Mouse (Mus musculus) layer of hippocampus, postnatal 14 days (tissue): ENCODE data around the gene Sipa1l1. TPM values are rescaled to one million over a fixed set of nuclear protein-coding genes. Genes with fewer than 3 reads are reported as not detected.
"Not testable (repeated sequence)": the region's sequence is repeated elsewhere in the genome, so short reads cannot be mapped to it uniquely, and the experiment has no call there.

Experiments used
- DNase-seq, 2 experiments: peaks; one replicate each; pipeline ENCODE4 v3.0.0; 2021 to 2022; ENCODE audit warnings: low spot score in 2 of 2, mixed read lengths in 1 of 2
- total RNA-seq, 2 experiments: library from RNA; stranded (reverse); gene quantifications; 2 replicates each; pipeline ENCODE4 v1.2.3; 2021

Sipa1l1 gene
- total RNA-seq, 2 experiments from 2014 or later: 159 to 165 TPM

DNA sequence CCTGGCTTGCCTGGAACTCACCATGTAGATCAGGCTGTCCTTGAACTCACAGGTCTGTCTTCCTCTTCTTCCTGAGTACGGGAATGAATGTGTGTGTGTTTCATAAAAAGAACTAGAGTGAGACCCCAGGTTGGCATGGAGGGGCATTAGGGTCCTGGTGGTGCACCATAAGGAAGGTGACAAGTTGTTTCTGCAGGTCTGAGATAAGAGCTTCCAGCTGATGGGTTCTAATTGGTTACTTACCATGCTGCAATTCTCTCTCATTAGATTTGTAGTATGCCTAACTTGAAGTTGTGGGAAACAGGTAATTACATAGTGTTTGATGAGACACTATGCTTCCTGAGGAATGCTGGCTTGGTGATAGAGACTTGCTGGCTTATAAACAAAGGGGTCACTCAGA is 4.5 kb downstream of the Sipa1l1 start:
- DNase-seq: no peak

DNA sequence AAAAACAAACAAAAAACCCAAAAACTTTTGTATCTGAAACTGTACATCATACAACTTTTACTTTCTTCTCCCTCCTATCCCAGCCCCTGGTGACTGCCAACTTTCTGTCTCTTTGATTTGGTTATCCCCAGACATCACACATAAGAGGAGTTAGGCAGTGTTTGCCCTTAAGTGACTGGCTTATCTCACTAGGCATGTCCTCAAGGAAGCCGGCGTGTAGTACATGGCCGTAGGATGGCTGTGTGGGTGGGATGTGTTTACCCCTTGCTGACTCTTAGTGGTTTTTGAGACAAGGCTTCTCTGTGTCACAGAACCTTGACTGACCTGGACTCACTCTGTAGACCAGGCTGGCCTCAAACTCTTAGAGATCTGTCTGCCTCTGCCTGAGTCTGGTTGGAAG is 6.6 kb downstream of the Sipa1l1 start:
- DNase-seq: no peak

DNA sequence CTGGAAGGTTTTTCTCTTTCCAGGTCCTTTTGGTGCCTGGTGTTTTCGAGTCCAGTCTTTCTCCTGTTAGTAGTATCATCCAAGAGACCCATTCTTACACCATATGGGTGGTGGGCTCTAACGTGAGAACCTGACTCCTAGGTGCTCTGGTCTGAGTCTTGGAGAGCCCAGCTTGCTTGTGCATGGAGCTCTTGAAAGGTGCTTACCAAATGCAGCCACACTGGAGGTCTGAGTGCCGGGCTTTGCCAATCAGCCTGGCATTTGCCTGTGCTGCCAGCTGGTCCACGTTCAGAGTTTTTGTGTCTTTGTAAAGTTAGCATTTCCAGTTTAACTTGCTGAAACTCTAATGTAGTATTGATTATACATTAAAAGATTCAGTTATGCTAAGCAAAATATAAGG is 9.5 kb downstream of the Sipa1l1 start:
- DNase-seq: no peak

DNA sequence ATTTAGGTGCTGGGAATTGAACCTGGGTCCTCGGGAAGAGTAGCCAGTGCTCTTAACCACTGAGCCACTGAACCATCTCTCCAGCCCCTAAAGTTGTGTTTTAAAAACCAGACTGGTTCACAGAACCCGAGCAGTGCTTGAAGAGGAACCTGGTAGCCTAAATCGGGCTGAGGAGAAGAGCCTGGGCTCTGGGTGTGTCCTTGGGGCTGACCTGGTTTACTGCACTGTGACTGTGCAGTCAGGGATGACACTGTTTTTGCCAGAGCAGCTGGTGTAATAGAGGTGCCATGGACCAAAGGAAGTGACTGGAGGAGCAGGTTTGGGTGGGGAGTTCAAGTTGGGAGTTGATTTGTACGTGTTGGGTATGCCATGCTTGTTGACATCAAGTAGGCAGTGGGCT is 10.5 kb downstream of the Sipa1l1 start:
- DNase-seq: no peak

DNA sequence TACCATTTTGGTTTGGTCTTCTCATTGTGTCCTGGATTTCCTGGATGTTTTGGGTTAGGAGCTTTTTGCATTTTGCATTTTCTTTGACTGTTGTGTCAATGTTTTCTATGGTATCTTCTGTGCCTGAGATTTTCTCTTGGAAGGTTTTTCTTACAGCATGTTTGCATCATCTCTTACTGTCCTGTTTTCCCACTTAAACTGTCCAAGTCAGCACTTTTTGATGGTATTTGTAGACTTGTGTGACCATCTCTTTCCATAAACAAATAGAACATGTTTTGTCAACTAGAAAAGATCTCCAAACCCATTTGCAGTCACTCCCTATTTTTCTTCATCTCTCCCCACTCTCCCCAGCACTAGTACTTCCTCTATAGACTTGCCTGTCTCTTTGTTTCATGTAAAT is 17.0 kb downstream of the Sipa1l1 start:
- DNase-seq: not testable (repeated sequence)

DNA sequence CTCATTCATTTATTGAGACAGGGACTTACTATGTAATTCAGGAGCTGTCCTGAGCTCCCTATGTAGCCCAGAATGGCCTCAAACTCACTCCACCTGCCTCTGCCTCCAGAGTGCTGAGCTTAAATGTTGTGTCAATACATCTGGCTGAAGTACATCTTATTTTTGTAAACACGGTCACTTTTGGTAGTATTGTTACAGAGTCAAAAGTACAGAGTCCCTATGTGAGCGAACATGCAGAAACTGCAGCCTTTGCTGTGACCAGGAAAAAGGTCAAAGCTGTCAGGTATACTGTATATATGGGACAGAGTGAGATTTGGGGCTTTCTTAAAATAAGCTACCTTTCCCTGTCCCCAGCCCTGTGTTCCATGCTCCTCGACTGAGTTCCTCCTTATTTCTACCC is 17.6 kb downstream of the Sipa1l1 start:
- no peak for DNase-seq

DNA sequence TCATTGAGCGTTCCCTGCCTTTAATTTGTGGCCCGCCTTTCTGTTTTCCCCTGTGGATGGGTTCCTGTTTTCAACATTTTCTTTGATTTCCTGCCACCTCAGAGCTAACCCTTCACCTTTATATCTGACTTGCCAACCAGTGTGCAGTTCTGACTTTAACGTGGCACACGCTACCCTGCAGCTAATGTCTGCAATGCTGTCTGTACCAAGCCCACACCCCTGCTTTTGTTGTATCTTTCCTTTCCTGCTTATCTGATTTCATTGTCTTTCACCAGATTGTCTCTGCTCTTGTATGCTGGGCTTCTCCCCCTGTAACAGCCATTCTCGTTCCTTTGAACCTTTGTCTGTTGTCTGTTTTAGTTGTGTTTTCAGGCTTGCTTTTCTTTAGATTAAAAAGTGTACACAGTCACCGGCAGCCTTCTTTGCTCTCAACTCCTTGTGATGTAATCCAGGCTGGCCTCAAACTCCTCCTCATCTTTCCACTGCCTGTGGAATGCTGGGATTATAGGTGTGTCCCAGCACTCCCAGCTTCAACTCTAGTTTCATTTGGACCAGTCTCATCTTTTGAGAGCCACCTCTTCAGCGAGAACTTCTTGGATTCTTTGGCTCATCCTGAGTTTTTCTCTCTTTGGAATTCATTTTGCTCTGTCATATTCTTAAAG is 18.2 kb downstream of the Sipa1l1 start:
- no peak for DNase-seq

DNA sequence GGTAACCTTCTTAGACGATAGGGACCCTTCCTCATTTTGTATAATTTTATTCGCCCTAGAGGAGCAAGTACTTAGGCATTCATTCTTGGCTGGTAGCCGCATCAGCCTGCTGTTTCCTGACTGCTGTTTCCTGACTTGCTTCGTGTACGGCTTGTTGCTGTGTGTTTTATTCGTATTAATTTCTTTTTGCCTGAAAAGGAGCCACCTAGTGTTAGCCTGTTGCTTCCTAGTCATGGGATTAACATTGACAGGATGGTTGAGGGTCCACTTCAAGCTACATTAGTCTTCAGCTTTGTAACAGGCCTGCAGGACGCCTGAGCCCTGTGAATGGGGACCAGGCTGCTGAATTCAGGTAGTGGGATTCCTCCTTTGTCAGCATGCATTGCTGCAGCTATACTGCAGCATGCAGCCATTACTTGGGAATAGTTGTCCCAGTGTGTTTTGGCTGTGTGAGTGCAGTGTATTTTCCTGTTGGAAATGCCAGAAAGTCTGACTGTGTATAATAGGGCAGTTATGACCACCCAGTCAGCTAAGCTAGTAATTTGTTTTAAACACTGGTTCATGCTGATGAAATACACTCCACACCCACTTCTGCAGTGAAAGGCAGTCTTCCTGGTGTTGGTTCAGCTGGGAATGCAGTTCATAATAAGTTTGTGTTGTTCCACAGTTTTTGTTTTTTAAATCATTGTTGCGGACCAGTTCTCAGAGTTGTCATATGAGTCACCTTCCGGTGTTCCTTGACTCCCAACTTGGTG is 19.4 kb downstream of the Sipa1l1 start:
- DNase-seq: no peak

DNA sequence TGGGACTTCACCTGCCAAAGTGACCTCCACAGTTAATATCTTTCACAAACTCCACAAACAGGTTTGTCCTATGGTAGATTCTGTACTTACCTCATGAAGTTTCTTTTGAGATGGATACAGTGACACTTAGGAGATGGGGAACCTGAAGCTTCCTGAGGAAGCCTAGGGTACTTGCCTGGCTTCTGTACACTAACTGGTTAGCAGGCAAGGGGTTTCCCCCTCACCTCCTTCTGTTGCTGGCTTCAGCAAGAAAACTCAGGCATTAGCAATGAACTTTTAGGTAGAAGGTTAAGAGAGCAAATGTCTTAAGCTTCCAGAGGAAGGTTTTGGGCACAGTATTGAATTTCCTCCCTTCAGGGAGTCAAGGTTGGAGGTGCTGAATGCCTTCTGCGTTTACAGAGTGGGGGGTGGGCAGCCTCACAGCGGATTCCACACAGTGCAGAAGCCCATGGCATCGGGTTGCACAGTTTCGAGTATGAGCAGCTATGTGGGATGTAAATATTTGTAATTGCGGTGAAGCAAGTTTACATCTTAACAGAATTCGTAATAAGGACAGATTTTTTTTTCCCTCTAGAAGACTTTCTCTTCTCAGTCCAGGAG is 20.1 kb downstream of the Sipa1l1 start:
- DNase-seq: no peak

DNA sequence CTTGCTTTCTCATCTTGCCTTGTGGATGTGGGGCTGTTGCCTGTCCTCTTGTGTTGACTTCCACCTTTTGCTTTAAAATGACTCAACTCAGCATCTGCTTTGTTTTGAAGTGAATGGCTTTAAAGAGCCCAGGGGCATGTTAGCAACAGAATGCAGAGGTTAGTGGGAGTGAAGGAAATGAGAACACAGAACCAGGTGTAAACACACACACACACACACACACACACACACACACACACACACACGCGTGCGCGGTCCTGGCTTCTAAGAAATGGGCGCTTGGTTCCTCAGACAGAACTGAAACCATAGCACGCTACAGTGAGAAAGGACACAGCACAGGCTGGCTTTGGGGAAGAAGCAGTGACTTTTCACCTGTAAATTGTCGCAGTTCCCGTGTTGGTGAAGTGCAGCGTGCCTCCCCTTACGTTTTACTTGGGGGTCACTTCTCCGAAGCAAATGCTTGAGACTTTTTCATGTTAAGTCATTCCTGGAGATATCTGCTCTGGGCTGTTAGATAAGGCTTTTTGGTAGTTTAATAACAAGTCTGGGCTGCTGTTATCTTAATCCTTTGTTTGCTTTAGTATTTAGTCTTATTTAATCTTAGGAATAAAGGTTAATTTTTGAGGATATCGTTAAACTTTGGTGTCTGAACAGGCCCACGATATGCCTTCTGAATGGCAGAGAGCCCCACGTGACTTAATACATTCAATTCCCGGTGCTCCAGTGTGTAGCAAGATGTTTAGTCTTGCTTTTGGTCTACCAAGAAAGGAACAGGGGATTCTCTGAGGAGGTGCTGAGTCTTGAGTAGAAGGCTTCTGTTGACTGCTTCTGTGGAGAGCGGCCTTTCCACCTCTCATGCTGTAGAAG is 20.8 kb downstream of the Sipa1l1 start:
- no peak for DNase-seq

DNA sequence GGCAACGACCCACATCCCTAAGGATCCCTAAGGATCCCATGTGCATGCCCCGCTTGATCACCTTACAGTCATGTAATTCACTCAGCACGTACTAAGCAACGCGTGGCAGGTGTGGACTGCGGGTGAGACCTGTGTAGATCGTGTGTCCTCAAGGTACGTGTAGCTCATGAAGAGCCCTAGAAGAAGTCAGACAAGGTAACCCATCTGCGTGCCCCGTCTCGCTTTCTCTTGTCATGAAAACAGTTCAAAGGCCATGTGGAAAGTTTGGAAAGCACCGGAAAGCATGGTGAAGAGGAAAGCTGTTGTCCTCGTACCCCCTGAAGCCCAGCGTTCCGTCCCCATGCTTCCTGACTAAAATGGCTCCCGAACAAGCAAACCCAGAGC is 21.5 kb downstream of the Sipa1l1 start:
- DNase-seq: no peak

DNA sequence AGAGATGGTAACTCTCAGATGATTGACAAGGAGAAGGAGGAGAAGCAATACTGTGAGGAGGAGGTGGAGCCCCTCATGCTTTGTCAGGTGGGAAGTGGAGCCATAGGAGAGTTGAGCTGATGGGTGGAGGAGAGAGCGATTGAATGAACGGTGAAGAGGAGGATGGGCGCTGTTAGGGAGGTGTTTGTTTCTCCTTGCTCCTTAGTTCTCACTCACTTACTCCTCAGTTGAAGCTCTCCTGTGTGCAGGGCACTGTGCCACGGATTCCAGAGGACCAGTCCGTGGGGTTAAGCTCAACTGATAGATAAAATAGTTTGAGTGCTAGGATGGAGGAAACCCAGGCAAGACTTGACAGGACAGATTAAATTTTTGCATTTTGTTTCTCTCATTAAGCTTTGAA is 22.6 kb downstream of the Sipa1l1 start:
- no peak for DNase-seq

DNA sequence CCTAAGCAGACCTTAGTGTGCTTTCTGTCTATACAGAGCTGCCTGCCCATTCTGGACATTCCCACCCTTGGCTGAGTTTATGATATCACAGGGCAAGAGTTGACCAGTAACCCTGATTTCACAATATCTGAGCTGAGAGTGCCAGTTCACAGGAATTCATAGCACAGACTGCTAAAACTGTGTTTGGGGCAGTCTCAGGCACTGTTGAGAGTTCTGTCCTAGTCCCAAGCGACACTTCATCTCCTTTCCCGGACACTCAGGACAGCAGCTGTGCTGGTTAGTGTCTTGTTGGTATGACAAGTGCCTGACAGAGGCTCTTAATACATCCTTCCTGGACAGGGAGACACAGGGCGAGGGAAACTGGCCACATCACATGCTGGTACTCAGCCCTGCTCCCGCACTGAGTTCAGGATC is 23.5 kb downstream of the Sipa1l1 start:
- DNase-seq: no peak

DNA sequence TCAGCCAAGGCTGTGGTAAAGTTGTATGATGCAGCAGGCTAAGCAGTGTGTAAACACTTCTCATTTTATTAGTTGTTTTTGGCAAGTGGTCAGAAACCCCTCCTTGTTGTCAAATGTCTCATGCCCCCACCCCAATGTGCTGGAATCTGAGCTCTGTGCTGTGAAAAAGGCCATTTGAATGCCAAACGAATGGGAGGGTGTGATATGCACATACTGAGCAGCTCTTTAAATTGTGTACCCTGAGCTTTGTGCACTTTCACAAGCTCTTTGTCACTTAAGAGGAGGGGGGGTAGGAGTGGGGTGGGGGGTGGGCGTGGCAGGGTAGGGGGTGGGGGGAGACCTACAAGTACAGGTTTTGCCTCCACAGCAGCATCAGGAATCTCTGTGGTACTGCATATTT is 24.4 kb downstream of the Sipa1l1 start:
- DNase-seq: no peak

DNA sequence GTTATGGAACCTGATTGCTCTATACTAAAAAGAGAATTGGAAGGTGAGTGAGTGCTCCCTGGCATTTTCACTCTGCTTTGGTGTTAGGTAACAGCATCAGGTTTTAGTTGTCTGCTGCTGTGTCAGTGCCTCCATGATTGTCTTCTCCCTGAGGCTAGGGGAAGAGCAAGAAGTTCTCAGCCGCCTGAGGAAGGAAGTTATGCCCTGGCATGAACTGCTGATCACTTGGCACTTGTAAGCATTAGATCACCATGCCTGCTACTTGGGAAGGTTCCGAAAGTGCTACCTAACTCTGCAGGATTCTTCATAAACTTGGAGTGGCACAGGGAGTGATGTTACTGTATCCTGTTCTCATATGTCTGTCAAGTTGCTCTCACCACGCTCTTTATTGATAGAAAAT is 25.8 kb downstream of the Sipa1l1 start:
- no peak for DNase-seq

DNA sequence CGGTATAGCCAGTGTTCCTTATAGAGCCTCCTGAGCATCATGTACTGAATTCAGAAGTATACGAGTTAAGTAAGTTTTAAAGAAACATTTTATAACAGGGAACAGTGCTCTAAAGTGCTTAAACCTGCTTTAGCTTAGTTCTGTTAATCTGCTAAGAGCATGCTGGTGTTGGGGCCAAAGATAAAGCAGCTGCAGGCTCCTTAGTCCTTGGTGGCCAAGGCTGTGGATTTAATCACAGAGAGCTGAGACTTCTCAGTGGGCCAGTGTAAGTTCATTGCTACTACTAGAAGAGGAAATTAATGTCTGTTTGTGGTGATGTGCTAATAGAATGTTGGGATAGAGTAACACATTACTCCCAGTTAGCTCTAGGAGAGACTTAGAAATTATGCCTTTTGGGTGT is 27.1 kb downstream of the Sipa1l1 start:
- DNase-seq: no peak

DNA sequence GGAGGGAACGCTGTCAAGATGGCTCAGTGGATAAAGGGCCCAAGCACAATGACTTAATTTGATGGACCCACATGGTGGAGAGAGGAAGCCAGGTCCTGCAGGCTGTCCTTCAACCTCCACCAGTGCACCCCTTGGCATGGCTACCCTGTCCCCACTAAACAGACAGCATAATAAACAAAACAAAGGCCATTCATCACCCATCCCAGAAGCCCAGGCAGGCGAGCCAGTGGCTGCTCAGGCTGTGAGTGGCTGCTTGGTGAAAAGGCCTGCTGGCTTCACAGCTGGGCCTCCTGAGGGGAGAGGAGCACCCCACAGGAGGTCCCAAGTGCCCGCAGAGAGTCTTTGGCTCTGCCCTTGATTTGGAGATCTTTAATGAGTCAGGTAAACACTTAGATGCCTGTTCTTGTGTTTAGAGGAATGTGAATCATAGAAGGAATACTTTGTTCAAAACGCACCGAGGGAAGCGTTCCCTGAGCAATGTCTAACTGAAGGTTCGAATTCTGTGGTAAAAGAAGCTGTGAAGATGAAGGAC is 27.6 kb downstream of the Sipa1l1 start:
- no peak for DNase-seq

DNA sequence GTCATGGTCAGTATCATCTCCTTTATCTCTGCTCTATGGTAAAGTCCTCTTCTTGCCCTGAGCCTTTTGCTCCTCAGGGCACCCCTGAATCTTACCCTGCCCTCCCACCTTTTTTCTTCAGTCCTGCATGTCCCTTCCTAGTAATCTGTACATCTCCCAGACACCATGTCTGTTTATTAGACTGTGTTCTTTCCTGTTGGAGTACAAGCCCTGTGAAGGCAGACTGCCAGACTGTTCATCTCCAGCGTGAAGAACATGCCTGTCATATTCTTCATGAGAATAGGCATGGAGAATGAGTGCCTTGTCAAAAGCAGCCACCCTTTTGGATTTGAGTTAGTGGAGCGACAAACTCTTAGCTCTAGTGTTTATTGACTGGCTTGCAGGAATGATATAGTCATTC is 28.1 kb downstream of the Sipa1l1 start:
- no peak for DNase-seq

DNA sequence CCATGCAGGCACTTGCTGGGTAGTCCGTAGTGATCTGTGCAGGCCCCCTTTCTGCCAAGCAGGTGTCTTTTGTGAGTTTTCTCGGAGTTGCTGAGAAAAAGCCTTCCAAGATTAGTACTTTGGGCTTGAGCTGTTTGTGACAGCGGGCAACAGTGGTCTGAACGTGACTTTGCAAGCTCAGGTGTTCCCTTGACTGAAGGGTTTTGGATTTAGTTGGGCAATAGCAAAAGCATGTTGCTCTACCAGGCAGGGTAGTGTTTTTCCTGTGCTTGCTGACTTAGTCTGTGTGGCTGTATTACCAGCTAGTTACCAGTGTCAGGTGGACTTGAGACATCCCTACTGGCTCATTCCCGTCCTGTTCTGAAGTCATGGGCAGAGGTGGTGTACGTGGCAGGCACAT is 30.2 kb downstream of the Sipa1l1 start:
- no peak for DNase-seq

DNA sequence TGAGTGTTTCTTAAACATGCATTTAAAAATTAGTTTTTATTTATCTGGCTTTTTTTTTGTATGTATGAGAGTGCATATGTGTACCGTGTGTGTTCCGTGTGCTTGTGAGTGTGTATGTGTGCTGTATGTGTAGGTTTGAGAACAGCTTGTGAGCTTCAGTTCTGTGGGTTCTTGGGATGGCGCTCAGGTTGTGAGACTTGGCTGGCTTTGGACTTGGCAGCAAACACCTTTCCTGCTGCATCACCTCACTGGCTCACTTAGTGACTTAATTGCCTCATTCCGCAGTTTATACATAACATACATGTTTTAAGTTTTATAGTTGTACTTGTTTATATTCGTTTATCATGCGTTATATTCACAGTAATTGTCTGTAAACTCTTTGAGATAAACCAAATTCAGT is 35.0 kb downstream of the Sipa1l1 start:
- DNase-seq: no peak

DNA sequence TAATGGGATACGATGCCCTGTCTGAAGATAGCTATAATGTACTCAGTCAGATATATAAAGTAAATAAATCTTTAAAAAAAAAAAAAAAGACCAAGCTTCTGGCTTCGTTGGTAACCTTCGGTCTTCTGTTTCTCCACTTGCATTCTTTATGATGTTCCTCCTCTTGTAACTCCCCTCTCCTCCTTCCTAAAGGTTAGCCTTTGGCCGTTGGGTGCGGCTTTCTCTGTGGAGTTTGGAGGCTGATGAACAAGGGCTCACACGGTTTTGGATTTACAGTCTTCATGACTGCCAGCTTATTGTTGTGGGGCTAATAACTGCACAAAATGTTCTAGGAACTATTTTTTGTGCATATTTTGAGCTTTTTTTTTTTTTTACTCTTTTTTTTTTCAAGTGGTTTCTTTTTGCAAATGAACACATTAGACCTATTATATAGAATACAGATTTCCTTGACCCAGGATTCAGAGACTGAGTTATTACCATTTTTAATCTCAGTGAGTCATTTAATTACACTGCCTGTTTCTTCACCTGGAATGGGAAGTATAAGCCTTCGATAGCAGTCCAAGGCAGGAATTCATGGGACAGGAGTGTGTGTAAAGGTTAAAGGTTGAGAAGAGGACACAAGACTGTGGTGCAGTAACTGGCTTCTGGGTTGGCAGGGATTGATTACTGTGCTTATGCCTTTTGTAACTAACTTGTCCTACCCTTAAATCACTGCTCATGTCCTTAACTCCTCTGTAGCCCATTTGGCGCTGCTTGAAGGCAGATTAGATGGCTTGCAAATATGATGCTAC is 37.9 kb downstream of the Sipa1l1 start:
- DNase-seq: no peak
